Mouse (Mus musculus) monocyte, adult 5-6 weeks (primary cell): ENCODE data around the gene Tex38. TPM values are rescaled to one million over a fixed set of nuclear protein-coding genes. Genes with fewer than 3 reads are reported as not detected.

Source experiments
- total RNA-seq: library from RNA; stranded (forward); fragments of 200-1000, 200-491, 200-594 nt; gene quantifications from 3 replicates; pipeline ENCODE4 v1.2.3, GENCODE M21; 2017

Tex38 gene
- total RNA-seq, 1 experiment from 2014 or later: not detected

Other genes starting within 250 kb of the Tex38 start
- not detected in 3 replicates for gene Cyp4a31, start 217.4 kb downstream of the Tex38 start, total RNA-seq
- gene Cyp4a32, start 180.0 kb downstream of the Tex38 start, total RNA-seq: not detected in 3 replicates
- not detected in 3 replicates for gene Cyp4b1, start 133.3 kb downstream of the Tex38 start, total RNA-seq
- 23.1 to 39.7 TPM (median 23.5 TPM) in 3 replicates for gene Efcab14, start 43.3 kb downstream of the Tex38 start, total RNA-seq
- gene Atpaf1, start 3.8 kb upstream of the Tex38 start, total RNA-seq: 3.2 to 9.0 TPM (median 7.3 TPM) in 3 replicates
- gene Mob3c, start 47.1 kb upstream of the Tex38 start, total RNA-seq: 17.7 to 25.1 TPM (median 19.5 TPM) in 3 replicates
- 80.9 to 129 TPM (median 98.0 TPM) in 3 replicates for gene Mknk1, start 58.2 kb upstream of the Tex38 start, total RNA-seq
- gene Kncn, start 103.4 kb upstream of the Tex38 start, total RNA-seq: not detected in 3 replicates
- not detected in 3 replicates for gene 6430628N08Rik, start 109.6 kb upstream of the Tex38 start, total RNA-seq
- not detected in 3 replicates for gene Dmbx1, start 158.9 kb upstream of the Tex38 start, total RNA-seq
- 5.3 to 9.1 TPM (median 6.8 TPM) in 3 replicates for gene Faah, start 236.9 kb upstream of the Tex38 start, total RNA-seq